Comparison of ENCODE assay signal across 7 mouse cellular contexts in the genomic region with DNA sequence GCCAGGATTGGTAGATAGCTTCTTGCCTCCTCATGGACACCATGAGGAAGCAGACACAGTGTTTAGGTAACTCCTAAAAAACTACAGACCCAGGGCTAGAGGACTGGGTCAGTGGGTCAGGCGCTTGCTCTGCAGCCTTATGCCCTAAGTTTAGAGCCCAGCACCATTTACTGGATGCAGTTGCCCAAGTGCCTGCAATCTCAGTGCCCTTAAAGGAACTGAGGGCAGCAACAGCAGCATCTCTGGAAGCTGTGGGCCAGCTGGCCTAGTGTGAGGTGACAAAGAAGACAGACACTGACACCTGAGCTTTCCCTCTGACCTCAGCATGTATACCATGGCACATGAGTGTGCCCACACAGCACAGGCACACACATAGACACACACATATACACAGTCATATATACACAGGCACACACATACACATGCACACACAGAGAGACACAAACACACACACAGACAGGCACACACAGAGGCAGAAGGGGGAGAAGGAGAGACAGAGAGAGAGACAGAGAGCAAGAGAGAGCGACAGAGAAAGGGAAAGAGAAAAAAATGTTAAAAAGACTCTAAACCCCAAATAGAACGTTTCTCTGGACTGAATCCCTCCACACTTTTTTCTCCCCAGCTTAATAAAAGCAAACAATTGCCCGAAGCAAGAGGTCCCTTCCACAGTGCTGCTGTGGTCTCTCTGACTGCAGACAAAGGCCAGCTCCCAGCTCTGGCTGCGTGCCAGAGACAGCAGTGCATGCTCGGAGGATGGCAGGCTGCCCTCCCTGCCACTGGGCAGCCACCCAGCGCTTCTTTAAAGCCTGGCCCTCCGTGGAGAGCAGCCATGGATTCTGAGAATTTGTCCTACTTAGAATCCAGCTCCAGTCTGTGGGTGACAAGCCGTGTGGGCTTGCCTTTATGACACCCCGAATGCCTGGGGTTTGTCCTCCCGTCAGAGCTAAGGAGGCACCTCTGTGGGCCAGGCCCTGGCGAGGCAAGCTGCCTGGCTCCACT.
DNase-seq lines count a peak whose midpoint lies in the region; ATAC-seq and TF ChIP-seq lines count a peak whose summit lies in the region.

No protein-coding gene starts in this region.

- peak; percentile 73 for ATAC-seq in common myeloid progenitor, adult 5-6 weeks (replicated peaks; ENCODE audit: low read depth, poor library complexity, severe bottlenecking)
- peak; percentile 66; the same call in 1 of the 2 replicates for ATAC-seq in intestine, embryonic 16.5 days

- H3K9ac ChIP-seq in intestine, embryonic 16.5 days (ENCODE audit: low read depth, low read length), result no peak overlapping the region

- no peaks in the 10 kb centered on the region for H3K9me3 ChIP-seq in intestine, embryonic 16.5 days (ENCODE audit: control insufficient read depth, low read length)

- no peaks in the 10 kb centered on the region for H3K36me3 ChIP-seq in intestine, embryonic 16.5 days (ENCODE audit: control insufficient read depth, insufficient read depth, low read length)

- no peaks in the 10 kb centered on the region for H3K27me3 ChIP-seq in intestine, embryonic 16.5 days (replicated peaks; ENCODE audit: control insufficient read depth, insufficient read depth, low read length)

- DNase-seq in adrenal gland, postnatal 25 days, result peak; percentile 88
- peak; percentile 45 to 51 for DNase-seq in gastrocnemius, postnatal 36 days
- DNase-seq in left cerebral cortex, postnatal 36 days (ENCODE audit: low spot score in 2 of 2), result peak; percentile 63 to 64
- no peak for DNase-seq in spleen, adult 18-20 months

- intact Hi-C loops in gastrocnemius, postnatal 36 days (cut with DNase I), result no loop called here
- intact Hi-C loops in left cerebral cortex, postnatal 36 days (cut with DNase I), result no loop called here

- TF ChIP-seq POLR2A in olfactory bulb, adult 2 months (IDR thresholded peaks at IDR 0.05; ENCODE audit: insufficient read depth, low read depth, low read length), result no peak

- no peak for TF ChIP-seq CTCF in olfactory bulb, adult 2 months (IDR thresholded peaks at IDR 0.05; ENCODE audit: insufficient read depth, low read depth, low read length)

- H3K4me1 ChIP-seq in intestine, embryonic 16.5 days (ENCODE audit: control insufficient read depth, insufficient read depth, low read length), result no peaks in the 10 kb centered on the region
- peaks cover 13% of the 10 kb centered on the region for H3K4me1 ChIP-seq in olfactory bulb, adult 2 months (ENCODE audit: control insufficient read depth, insufficient read depth, low read length)

- H3K27ac ChIP-seq in intestine, embryonic 16.5 days (ENCODE audit: low read length), result no peak overlapping the region
- peak overlapping the region; percentile 9; the same call in 1 of the 2 replicates for H3K27ac ChIP-seq in olfactory bulb, adult 2 months (ENCODE audit: insufficient read depth, low read depth, low read length)

- no peak overlapping the region for H3K4me2 ChIP-seq in intestine, embryonic 16.5 days (ENCODE audit: low read depth, low read length)

- WGBS in intestine, embryonic 16.5 days, result 32% methylated on average over 12 of the region's 12 CpGs
- WGBS in olfactory bulb, adult 2 months, result 43% methylated on average over 12 of the region's 12 CpGs

- H3K4me3 ChIP-seq in intestine, embryonic 16.5 days (ENCODE audit: low read length), result no peak overlapping the region
- H3K4me3 ChIP-seq in olfactory bulb, adult 2 months (ENCODE audit: insufficient read depth, low read depth, low read length), result no peak overlapping the region

Comparison
In these comparisons a context has a peak if more than half of its experiments do, and no peak if none do; other contexts are left out.
1. DNase-seq: peak in adrenal gland, postnatal 25 days (single experiment), gastrocnemius, postnatal 36 days (2 of 2) and left cerebral cortex, postnatal 36 days (2 of 2); none in spleen, adult 18-20 months (0 of 2).